Mouse (Mus musculus): ENCODE measurements around the gene Mansc4. TPM values are rescaled to one million over a fixed set of nuclear protein-coding genes. Genes with fewer than 3 reads are reported as not detected.
A peak's percentile ranks its signal among the peaks of the same experiment; 100 is the strongest.

The Mansc4 gene
- polyA plus RNA-seq (2015; fragmentation: Nextera tagmentation; extraction: Ambion mirVana) = 4.6 and 5.0 TPM in 2 replicates

GRCm38 (mm10) chr6:147086594-147087225 lies at the start of gene Mansc4:
Gene Mansc4, minus strand, starts transcription at chr6:147087032.
- Histone ChIP-seq H3K27ac (peak within 1 kb of the TSS; percentile 49), H3K36me3 (no peaks in the 10 kb centered on the region), H3K27me3 (peaks cover 35% of the 10 kb centered on the region), H3K4me1 (peaks cover 26% of the 10 kb centered on the region), H3K4me2 (peak within 1 kb of the TSS; percentile 62), H3K9ac (peak within 1 kb of the TSS; percentile 24; the same call in 1 of the 2 replicates), H3K9me3 (replicated peaks) (no peaks in the 10 kb centered on the region), H3K4me3 (replicated peaks) (peak within 1 kb of the TSS; percentile 37)
- 3% methylated on average over 20 of the region's 20 CpGs for whole genome bisulfite sequencing
- ATAC-seq (replicated peaks; ENCODE audit: low FRiP score) = peak; percentile 66

- Histone ChIP-seq H3K36me3 (no peaks in the 10 kb centered on the region), H3K4me3 (replicated peaks) (no peak overlapping the region), H3K27ac (no peak overlapping the region), H3K9ac (no peak overlapping the region), H3K9me3 (replicated peaks) (no peaks in the 10 kb centered on the region), H3K4me1 (no peaks in the 10 kb centered on the region), H3K4me2 (no peak overlapping the region), H3K27me3 (no peaks in the 10 kb centered on the region)
- ATAC-seq (replicated peaks; ENCODE audit: low FRiP score) = 0 out of 2 replicates have a peak, but pooled peaks have one; percentile 36
- 82% methylated on average over 10 of the region's 10 CpGs for WGBS
Measured at GRCm38 (mm10) chr6:147127239-147127638, 40.4 kb upstream of the Mansc4 start.

GRCm38 (mm10) chr6:147121320-147121719 lies 34.5 kb upstream of the Mansc4 start:
- no peaks in the 10 kb centered on the region for H3K9me3 ChIP-seq (replicated peaks)
- WGBS = 50% methylated on average over 6 of the region's 6 CpGs

GRCm38 (mm10) chr6:147118190-147118589 lies 31.4 kb upstream of the Mansc4 start:
- Histone ChIP-seq H3K36me3 (no peaks in the 10 kb centered on the region), H3K9ac (no peak overlapping the region), H3K9me3 (replicated peaks) (no peaks in the 10 kb centered on the region), H3K4me2 (no peak overlapping the region), H3K27me3 (no peaks in the 10 kb centered on the region), H3K27ac (no peak overlapping the region), H3K4me3 (replicated peaks) (no peak overlapping the region), H3K4me1 (no peaks in the 10 kb centered on the region)
- WGBS = 90% methylated on average over 3 of the region's 3 CpGs
- ATAC-seq (replicated peaks; ENCODE audit: low FRiP score) = no peak

More at GRCm38 (mm10) chr6:147121320-147121719, 34.5 kb upstream of the Mansc4 start:
- Histone ChIP-seq H3K4me2 (no peak overlapping the region), H3K27me3 (no peaks in the 10 kb centered on the region), H3K9ac (no peak overlapping the region), H3K4me3 (replicated peaks) (no peak overlapping the region), H3K27ac (no peak overlapping the region), H3K36me3 (no peaks in the 10 kb centered on the region), H3K4me1 (no peaks in the 10 kb centered on the region)
- ATAC-seq (replicated peaks; ENCODE audit: low FRiP score) = no peak

GRCm38 (mm10) chr6:147117764-147118163 lies 30.9 kb upstream of the Mansc4 start:
- H3K4me2 ChIP-seq = no peak overlapping the region
- ATAC-seq (replicated peaks; ENCODE audit: low FRiP score) = no peak
- H3K9me3 ChIP-seq (replicated peaks) = no peaks in the 10 kb centered on the region
- no peaks in the 10 kb centered on the region for H3K4me1 ChIP-seq
- no peak overlapping the region for H3K27ac ChIP-seq
- no peak overlapping the region for H3K9ac ChIP-seq
- H3K36me3 ChIP-seq = no peaks in the 10 kb centered on the region
- H3K27me3 ChIP-seq = no peaks in the 10 kb centered on the region
- 93% methylated on average over 7 of the region's 7 CpGs for WGBS
- no peak overlapping the region for H3K4me3 ChIP-seq (replicated peaks)

- no peaks in the 10 kb centered on the region for H3K4me1 ChIP-seq
- H3K27ac ChIP-seq = no peak overlapping the region
- 9% methylated on average over 10 of the region's 10 CpGs for WGBS
- no peaks in the 10 kb centered on the region for H3K9me3 ChIP-seq (replicated peaks)
- H3K4me3 ChIP-seq (replicated peaks) = no peak overlapping the region
- no peak overlapping the region for H3K4me2 ChIP-seq
- H3K27me3 ChIP-seq = no peaks in the 10 kb centered on the region
- H3K9ac ChIP-seq = no peak overlapping the region
- peaks cover 8% of the 10 kb centered on the region for H3K36me3 ChIP-seq
- ATAC-seq (replicated peaks; ENCODE audit: low FRiP score) = 0 out of 2 replicates have a peak, but pooled peaks have one; percentile 62
Measured at GRCm38 (mm10) chr6:147116579-147116978, 29.7 kb upstream of the Mansc4 start.

- Histone ChIP-seq H3K9ac (no peak overlapping the region), H3K36me3 (peaks cover 68% of the 10 kb centered on the region), H3K27me3 (no peaks in the 10 kb centered on the region), H3K4me1 (no peaks in the 10 kb centered on the region), H3K4me2 (no peak overlapping the region), H3K9me3 (replicated peaks) (no peaks in the 10 kb centered on the region), H3K4me3 (replicated peaks) (no peak overlapping the region), H3K27ac (no peak overlapping the region)
- WGBS = 85% methylated on average over 7 of the region's 7 CpGs
- ATAC-seq (replicated peaks; ENCODE audit: low FRiP score) = no peak
Measured at GRCm38 (mm10) chr6:147109283-147109682, 22.5 kb upstream of the Mansc4 start.

GRCm38 (mm10) chr6:147106716-147107115 lies 19.9 kb upstream of the Mansc4 start:
- Histone ChIP-seq H3K27ac (no peak overlapping the region), H3K4me3 (replicated peaks) (no peak overlapping the region), H3K4me1 (no peaks in the 10 kb centered on the region), H3K4me2 (no peak overlapping the region), H3K9ac (no peak overlapping the region), H3K27me3 (no peaks in the 10 kb centered on the region), H3K9me3 (replicated peaks) (no peaks in the 10 kb centered on the region), H3K36me3 (peaks cover 80% of the 10 kb centered on the region)
- ATAC-seq (replicated peaks; ENCODE audit: low FRiP score) = no peak
- 89% methylated on average over 6 of the region's 6 CpGs for WGBS

GRCm38 (mm10) chr6:147105529-147105928 lies 18.7 kb upstream of the Mansc4 start:
- H3K27me3 ChIP-seq = no peaks in the 10 kb centered on the region
- H3K4me3 ChIP-seq (replicated peaks) = no peak overlapping the region
- peaks cover 69% of the 10 kb centered on the region for H3K36me3 ChIP-seq
- H3K9ac ChIP-seq = no peak overlapping the region
- H3K9me3 ChIP-seq (replicated peaks) = no peaks in the 10 kb centered on the region
- no peaks in the 10 kb centered on the region for H3K4me1 ChIP-seq
- H3K27ac ChIP-seq = no peak overlapping the region
- ATAC-seq (replicated peaks; ENCODE audit: low FRiP score) = no peak
- WGBS = 89% methylated on average over 1 of the region's 1 CpGs
- no peak overlapping the region for H3K4me2 ChIP-seq

- no peak overlapping the region for H3K27ac ChIP-seq
- no peak for ATAC-seq (replicated peaks; ENCODE audit: low FRiP score)
Measured at GRCm38 (mm10) chr6:147102293-147102692, 15.5 kb upstream of the Mansc4 start.

GRCm38 (mm10) chr6:147099458-147100277 lies 12.8 kb upstream of the Mansc4 start:
- peak; percentile 78 for ATAC-seq (replicated peaks; ENCODE audit: low FRiP score)
- peak overlapping the region; percentile 25 for H3K27ac ChIP-seq
- H3K9ac ChIP-seq = no peak overlapping the region; the same call in 1 of the 2 replicates
- H3K36me3 ChIP-seq = peaks cover 35% of the 10 kb centered on the region
- H3K9me3 ChIP-seq (replicated peaks) = no peaks in the 10 kb centered on the region
- 0 out of 2 replicates have a peak overlapping the region, but pooled peaks have one; percentile 14 for H3K4me3 ChIP-seq (replicated peaks)
- H3K4me1 ChIP-seq = peaks cover 17% of the 10 kb centered on the region
- no peaks in the 10 kb centered on the region for H3K27me3 ChIP-seq
- H3K4me2 ChIP-seq = peak overlapping the region; percentile 47
- 42% methylated on average over 19 of the region's 19 CpGs for WGBS

More at GRCm38 (mm10) chr6:147102293-147102692, 15.5 kb upstream of the Mansc4 start:
- Histone ChIP-seq H3K4me1 (peaks cover 17% of the 10 kb centered on the region), H3K9ac (no peak overlapping the region), H3K4me3 (replicated peaks) (no peak overlapping the region), H3K4me2 (no peak overlapping the region), H3K36me3 (peaks cover 40% of the 10 kb centered on the region), H3K9me3 (replicated peaks) (no peaks in the 10 kb centered on the region), H3K27me3 (no peaks in the 10 kb centered on the region)
- 93% methylated on average over 3 of the region's 3 CpGs for WGBS

- ATAC-seq (replicated peaks; ENCODE audit: low FRiP score) = no peak
- peaks cover 26% of the 10 kb centered on the region for H3K36me3 ChIP-seq
- 65% methylated on average over 8 of the region's 8 CpGs for WGBS
- H3K9me3 ChIP-seq (replicated peaks) = no peaks in the 10 kb centered on the region
- no peaks in the 10 kb centered on the region for H3K27me3 ChIP-seq
- no peak overlapping the region for H3K9ac ChIP-seq
- H3K4me1 ChIP-seq = peaks cover 26% of the 10 kb centered on the region
- H3K27ac ChIP-seq = no peak overlapping the region
- no peak overlapping the region for H3K4me2 ChIP-seq
- H3K4me3 ChIP-seq (replicated peaks) = no peak overlapping the region
Measured at GRCm38 (mm10) chr6:147097346-147097929, 10.6 kb upstream of the Mansc4 start.
